Mouse (Mus musculus) frontal cortex, postnatal 36 days (tissue): ENCODE data around the gene Hpse2.

Experiments
- DNase-seq, 2 experiments: peaks; one replicate each; pipeline ENCODE4 v3.0.0; 2022; ENCODE audit warnings: low spot score in 2 of 2

The Hpse2 gene

DNA sequence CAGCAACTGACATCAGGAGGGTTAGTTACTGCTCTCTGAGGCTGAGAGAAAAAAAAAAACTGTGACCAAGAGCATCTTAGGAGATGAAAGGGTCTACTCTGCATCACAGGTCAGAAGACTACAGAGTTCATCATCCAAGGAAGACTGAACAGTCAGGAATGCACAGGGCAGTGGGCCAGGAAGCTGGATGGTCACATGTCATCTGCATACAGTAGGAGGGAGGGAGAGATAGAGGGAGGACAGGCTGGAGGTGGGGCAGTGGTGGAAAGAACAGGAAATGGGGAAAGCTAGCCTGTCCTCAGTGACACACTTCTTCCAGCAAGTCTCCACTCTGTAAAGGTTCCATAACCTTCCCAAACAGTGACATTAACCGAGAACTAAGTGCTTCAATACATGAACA, 423.0 kb downstream of the Hpse2 start:
- no peak for DNase-seq

GRCm38 (mm10) chr19:42948114-42948636, 440.0 kb downstream of the Hpse2 start:
- no peak for DNase-seq

- DNase-seq = no peak
Measured at GRCm38 (mm10) chr19:42937544-42937943, 450.6 kb downstream of the Hpse2 start.

- no peak for DNase-seq
Measured at GRCm38 (mm10) chr19:42936661-42937193, 451.4 kb downstream of the Hpse2 start.

GRCm38 (mm10) chr19:42929702-42930101, 458.5 kb downstream of the Hpse2 start:
- DNase-seq = no peak

GRCm38 (mm10) chr19:42928271-42928670, 459.9 kb downstream of the Hpse2 start:
- DNase-seq = peak in 1 of 2 experiments; percentile 19

DNA sequence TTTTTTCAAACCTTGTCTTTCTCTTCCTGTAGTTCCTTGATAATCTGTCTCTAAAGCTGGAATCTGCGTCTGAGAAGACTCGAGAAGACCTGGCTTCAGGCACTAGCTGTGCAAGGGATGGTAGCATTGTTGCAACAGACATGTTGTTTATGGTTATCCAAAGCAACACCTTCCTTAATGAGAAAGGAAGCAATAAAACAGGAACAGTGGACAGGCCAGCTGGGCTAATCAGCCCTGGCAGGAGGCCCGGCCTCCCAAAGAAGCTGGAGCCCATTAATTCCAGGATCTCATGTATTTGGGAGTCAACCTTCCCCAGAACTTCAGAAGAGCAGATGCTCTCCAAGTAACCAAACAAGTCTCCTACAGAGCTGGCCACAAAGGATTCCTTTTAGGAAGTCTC, 465.5 kb downstream of the Hpse2 start:
- no peak for DNase-seq

- peak in 1 of 2 experiments; percentile 11 for DNase-seq
Measured at GRCm38 (mm10) chr19:42913703-42914102, 474.5 kb downstream of the Hpse2 start.

GRCm38 (mm10) chr19:42909719-42910118, 478.4 kb downstream of the Hpse2 start:
- DNase-seq = peak; percentile 11 to 45

DNA sequence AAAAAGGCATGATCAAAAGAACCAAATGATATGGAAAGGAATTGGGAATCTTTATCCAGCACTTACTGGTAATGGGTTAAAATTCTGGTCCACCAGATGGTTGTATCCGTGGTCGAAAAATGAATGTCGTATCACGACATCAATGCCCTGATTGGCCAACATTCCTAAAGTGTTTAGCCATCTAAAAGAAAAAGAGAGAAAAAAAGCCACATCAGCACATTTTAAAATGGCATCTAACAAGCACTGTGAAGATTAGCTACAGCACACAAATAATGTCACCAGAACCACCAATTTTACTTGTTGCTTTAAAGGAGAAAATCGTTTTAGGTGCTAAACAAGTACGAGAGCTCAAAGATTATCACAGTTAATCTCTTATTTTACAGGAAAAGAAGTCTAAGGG, 479.6 kb downstream of the Hpse2 start:
- no peak for DNase-seq

DNA sequence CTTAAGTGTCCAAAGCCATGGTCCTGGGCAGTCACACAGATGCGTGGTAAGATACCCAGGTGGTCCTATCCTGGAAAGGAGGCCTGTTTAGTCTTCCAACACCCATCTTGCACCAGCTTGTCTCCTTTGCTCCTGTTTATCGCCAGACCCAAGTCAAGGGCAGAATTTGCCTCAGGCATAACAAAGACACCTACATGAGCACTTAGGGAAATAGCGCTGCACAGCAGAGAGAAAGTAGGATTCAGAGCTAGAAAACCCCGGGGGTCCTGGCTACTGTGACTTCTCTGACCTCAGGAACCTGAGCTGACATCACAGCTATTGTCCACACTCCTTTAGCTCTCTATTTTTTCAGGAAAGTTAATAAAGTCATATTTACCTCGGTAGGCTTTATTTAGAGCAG, 481.8 kb downstream of the Hpse2 start:
- no peak for DNase-seq

- DNase-seq = no peak
Measured at GRCm38 (mm10) chr19:42904726-42905125, 483.4 kb downstream of the Hpse2 start.

- no peak for DNase-seq
Measured at GRCm38 (mm10) chr19:42904240-42904639, 483.9 kb downstream of the Hpse2 start.

DNA sequence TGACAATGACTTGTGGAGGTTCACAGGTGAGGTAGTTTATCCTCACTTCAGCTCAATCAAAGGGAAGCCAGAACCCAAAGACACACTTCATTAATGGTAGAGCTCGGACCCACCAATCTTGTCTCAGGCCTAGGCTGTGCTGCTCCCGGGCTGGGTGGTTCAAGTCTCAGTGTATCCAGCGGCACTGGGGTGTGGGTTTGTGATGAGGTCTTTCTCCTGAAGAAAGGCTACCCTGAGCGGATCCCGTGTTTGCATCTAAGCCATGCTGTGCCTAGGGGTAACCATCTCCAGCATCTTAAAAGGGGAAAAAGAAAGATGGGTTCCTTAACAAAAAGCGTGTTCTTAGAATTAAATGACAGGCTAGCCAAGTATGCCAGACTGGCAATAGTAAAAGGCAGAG, 484.3 kb downstream of the Hpse2 start:
- DNase-seq = no peak

DNA sequence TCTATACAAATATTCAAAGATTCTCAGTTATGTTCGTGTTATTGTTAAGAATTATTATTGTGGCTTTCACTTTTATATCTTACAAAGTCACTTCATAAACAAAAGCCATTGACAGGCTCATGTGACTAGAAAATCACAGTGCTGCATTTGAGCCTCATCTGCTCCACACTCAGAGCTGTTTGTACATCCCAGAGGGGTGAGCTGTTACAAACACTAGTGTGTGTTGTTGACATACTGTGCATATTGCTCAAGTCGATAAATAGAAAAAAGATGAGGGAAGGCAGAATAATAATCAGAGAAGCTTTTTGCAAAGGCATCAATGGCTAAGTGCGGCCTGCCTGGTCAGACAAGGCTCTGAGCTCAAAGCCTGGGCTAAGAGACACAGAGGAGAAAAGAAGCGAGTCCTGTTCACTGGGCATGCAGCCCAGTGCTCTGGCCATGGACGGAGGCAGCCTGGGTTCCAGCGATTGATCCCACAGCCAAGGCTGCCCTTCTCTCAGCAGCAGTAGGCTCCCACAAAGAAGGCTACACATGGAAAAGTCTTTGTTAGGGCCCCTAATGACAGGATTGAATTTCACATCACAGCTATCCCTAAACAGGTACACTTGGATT, 485.6 kb downstream of the Hpse2 start:
- peak in 1 of 2 experiments; percentile 49 for DNase-seq

DNA sequence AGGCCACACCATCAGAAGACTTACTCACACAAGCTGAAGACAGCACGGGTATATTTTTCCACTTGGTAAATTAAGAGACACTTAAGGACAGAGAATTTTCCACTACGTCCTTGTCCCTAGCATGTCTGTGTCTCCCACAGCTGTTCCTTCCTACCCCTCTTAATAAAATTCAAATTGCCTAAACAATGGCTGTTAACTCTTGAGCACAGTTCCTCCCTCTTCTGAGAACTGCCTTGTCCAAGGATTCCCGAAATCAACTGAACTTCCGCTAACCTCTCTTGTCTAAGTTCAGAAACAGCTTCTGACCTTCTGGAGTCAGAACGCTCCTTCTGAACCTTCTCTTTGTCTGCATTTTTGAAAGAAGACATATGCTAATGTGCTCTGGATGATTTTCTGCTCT, 496.6 kb downstream of the Hpse2 start:
- DNase-seq = no peak

DNA sequence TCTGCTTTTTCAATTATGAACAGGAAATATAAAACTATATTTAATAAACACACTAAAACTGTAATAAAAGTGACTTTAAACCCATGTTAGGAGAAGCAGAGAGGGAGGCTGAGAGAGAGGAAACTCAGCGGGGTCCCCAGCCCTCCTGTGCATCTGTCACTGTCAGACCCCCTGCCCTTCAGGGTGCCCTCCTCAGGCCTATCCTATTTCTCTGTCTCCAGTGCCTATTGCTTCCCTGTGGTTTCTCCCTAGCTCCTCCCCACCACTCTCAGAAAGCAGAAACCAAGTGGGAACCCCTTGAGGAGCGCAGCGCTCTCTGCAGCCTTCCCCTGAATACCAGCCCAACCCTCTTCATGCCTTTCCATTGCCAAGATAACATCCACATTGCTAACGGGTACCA, 510.5 kb downstream of the Hpse2 start:
- DNase-seq = no peak

- DNase-seq = no peak
Measured at GRCm38 (mm10) chr19:42876563-42876962, 511.6 kb downstream of the Hpse2 start.

DNA sequence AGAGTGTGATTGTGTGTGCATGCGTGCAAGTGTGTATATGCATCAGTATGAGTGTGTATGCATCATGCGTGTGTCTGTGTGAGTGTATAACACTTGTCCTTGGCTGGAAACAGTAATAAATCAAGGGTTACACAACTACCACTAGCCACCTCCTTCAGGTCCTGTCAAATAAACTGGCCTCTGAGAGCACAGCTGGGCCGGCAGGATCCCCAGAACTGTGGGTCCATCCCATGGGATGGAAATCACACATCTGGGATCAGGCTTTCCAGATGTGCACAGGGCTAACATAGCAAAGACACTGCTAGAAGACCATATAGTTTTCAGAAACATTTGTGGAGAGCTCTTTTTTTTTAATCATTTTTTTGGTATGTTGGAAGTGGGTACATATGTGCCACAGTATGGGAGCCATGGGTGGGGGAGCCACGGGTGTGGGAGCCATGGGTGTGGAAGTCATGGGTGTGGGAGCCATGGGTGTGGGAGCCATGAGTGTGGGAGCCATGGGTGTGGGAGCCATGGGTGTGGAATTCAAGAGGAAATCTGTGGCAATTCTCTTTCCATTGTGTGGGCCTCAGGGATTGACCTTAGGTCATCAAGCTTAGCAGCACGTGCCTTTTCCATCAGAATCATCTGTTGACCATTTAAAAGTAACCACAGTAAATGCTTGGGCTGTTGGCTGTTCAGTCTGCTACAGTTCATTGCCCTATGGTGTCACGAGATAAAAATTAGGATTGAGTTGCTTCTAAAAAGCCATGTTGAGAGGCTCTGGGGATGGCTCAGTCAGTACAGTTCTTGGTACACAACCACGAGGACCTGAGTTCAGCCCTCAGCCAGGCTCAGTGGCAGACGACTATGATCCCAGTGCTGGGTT, 518.3 kb downstream of the Hpse2 start:
- DNase-seq = no peak

- no peak for DNase-seq
Measured at GRCm38 (mm10) chr19:42868958-42869662, 519.0 kb downstream of the Hpse2 start.

DNA sequence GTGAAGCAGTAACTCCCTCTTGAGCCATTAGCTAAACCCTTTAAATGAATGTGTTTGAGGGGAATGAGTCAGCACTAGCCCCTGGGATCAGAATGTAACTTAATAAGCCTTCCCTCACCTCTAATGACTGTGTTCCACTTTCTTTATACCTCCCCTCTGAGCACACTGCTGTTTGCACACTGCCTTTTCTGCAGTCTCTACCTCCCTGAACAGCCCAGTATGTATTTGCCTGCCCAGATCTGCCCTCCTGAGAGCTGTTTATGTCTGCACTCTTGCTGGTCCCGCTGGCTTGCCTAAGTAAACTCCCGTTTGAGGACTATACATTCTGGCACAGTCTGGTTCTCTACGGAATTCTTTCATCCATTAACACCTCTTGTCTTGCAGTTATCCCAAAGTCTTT, 525.1 kb downstream of the Hpse2 start:
- DNase-seq = no peak

DNA sequence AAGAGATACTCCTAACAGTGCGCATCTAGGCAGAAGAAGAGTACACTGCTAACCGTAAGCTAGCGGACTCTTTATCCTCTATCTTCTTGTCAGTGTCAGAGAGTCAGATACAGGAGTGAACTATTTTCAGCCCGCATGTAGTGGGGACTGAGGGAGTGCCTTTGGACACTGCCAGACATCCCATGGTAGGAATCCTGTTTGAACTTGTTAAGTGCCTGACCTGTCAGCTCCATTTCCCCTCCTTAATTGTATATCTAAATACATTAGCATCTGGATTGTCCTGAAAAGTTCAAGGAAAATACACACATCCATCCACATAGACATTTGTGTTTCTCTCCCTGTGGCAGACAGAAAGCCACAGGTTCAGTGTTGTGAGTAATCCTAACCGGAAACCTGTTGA, 531.1 kb downstream of the Hpse2 start:
- DNase-seq = no peak
